Mouse (Mus musculus) limb, embryonic 11.5 days (tissue): ENCODE measurements around the gene Ica1. TPM values are rescaled to one million over a fixed set of nuclear protein-coding genes. Genes with fewer than 3 reads are reported as not detected.

Experiments
- ATAC-seq: fragments of 200-750 bp; cut with Nextera tagmentation; 2 replicates; pipeline ENCODE4 v1.8.0; 2017; ENCODE audit warnings: low read depth; ENCODE audit not compliant: insufficient number of reproducible peaks, low FRiP score, low TSS enrichment
- DNase-seq: peaks from one replicate; pipeline ENCODE4 v3.0.0-alpha.2; 2015; ENCODE audit warnings: low spot score
- H3K27ac ChIP-seq: fragments of 300-500 bp; sonication (generic); replicated peaks from 2 replicates; pipeline ENCODE4 v1.5.1; 2014; ENCODE audit warnings: low read depth, mild to moderate bottlenecking, low read length
- H3K27me3 ChIP-seq: fragments of 300-500 bp; sonication (generic); 2 replicates; pipeline ENCODE4 v1.6.1; 2014; ENCODE audit warnings: mild to moderate bottlenecking, low read length, mixed read lengths; ENCODE audit not compliant: control insufficient read depth, insufficient read depth
- H3K36me3 ChIP-seq: fragments of 300-500 bp; sonication (generic); 2 replicates; pipeline ENCODE4 v1.6.1; 2014; ENCODE audit warnings: mild to moderate bottlenecking, low read length, moderate library complexity, mixed read lengths; ENCODE audit not compliant: control insufficient read depth, insufficient read depth
- H3K4me1 ChIP-seq: fragments of 300-500 bp; sonication (generic); 2 replicates; pipeline ENCODE4 v1.6.1; 2014; ENCODE audit warnings: low read length, mixed read lengths; ENCODE audit not compliant: control insufficient read depth, insufficient read depth
- H3K4me2 ChIP-seq: fragments of 300-500 bp; sonication (generic); 2 replicates; pipeline ENCODE4 v1.6.1; 2014; ENCODE audit warnings: low read depth, mild to moderate bottlenecking, moderate library complexity; ENCODE audit not compliant: severe bottlenecking
- H3K4me3 ChIP-seq: fragments of 300-500 bp; sonication (generic); 2 replicates; pipeline ENCODE4 v1.5.1; 2014; ENCODE audit warnings: low read depth, low read length
- H3K9ac ChIP-seq: fragments of 300-500 bp; sonication (generic); 2 replicates; pipeline ENCODE4 v1.6.1; 2014; ENCODE audit warnings: mild to moderate bottlenecking, low read length
- H3K9me3 ChIP-seq: fragments of 300-500 bp; sonication (generic); 2 replicates; pipeline ENCODE4 v1.6.1; 2016; ENCODE audit warnings: low read length; ENCODE audit not compliant: control insufficient read depth
- WGBS: fragments of 180-500 bp; shearing (Covaris S2); extraction: QIAGEN DNeasy Blood & Tissue Kit; methylation state at CpG from one replicate; pipeline ENCODE4 v1.1.7; 2014; 5-methylcytosine and 5-hydroxymethylcytosine counted together
- polyA plus RNA-seq: library from polyadenylated mRNA; unstranded; fragments of >200 nt; fragmentation: Nextera tagmentation; extraction: Ambion mirVana; gene quantifications from 2 replicates; pipeline ENCODE4 v1.2.1, GENCODE M21; 2014

Ica1 gene
- polyA plus RNA-seq, 1 experiment from 2014 or later, result 17.5 TPM

DNA sequence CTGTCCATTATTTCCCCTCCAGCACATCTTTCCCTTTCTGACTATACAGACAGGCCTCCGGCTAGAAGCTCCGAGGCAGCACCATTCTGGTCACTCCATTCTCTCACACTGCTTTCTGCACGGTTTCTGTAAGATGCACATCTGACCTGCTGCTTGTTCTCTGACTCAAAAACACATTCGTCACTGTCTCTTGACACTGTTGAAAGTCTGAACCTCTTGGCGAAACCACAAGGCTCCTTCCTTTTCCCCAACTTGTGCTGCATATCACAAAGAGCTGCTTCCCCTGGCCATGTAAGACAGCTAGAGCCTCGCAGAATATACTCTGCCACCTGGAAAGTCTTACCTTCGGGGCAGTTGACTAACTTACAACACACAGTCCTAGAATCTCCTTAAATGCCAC lies 6.7 kb downstream of the Ica1 start:
- 83% methylated on average over 7 of the region's 7 CpGs for WGBS
- no peak for DNase-seq
- no peaks in the 10 kb centered on the region for H3K9me3 ChIP-seq
- H3K9ac ChIP-seq, result no peak overlapping the region
- H3K27me3 ChIP-seq, result no peaks in the 10 kb centered on the region
- no peaks in the 10 kb centered on the region for H3K36me3 ChIP-seq
- no peak overlapping the region for H3K27ac ChIP-seq
- no peak overlapping the region for H3K4me3 ChIP-seq
- H3K4me1 ChIP-seq, result no peaks in the 10 kb centered on the region
- H3K4me2 ChIP-seq, result no peak overlapping the region
- no peak for ATAC-seq

DNA sequence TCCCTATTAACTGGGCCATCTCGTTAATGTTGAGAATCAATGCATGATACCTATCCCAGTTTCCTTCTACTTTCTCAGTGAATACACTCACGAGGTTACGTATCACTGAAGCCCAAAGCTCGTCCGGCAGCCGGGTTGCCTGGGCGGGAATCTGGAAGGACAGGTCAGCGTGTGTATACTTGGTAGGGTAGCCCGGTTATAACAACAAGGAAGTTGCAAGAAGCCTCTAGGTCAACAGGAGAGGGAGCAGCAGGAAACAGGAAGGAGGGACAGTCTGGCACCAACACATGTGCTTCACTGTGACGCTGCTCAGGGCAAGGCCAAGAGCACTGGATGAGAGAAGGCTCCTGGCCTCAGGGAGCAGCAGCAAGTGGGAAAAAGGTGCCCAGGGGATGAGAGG lies 7.9 kb downstream of the Ica1 start:
- Histone ChIP-seq H3K36me3 (no peaks in the 10 kb centered on the region), H3K4me3 (no peak overlapping the region), H3K4me2 (no peak overlapping the region), H3K4me1 (no peaks in the 10 kb centered on the region), H3K9me3 (no peaks in the 10 kb centered on the region), H3K27ac (no peak overlapping the region), H3K27me3 (no peaks in the 10 kb centered on the region), H3K9ac (no peak overlapping the region)
- WGBS, result 73% methylated on average over 10 of the region's 10 CpGs
- DNase-seq (peak; percentile 25), ATAC-seq (no peak)

DNA sequence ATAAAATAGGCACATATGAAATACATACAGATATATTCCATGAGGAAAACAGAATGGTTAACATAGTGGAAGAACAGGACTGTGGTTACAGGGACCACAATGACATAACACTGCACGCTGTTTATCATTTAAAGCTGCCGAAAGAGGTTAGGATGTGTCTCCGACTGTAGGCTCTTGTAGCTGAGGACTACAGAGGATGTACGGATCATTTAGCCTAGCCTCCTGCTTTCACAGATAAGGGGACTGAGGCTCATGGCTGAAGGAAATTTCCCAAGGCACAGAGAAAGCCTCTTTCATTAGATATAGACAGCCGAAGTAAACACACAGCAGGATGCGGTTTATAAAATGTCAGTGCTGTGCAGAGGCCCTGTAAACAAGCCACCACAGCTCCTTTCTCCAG lies 8.5 kb downstream of the Ica1 start:
- ATAC-seq (no peak), DNase-seq (no peak)
- H3K9ac ChIP-seq, result no peak overlapping the region
- H3K4me2 ChIP-seq, result no peak overlapping the region
- no peaks in the 10 kb centered on the region for H3K4me1 ChIP-seq
- 67% methylated on average over 6 of the region's 6 CpGs for WGBS
- no peaks in the 10 kb centered on the region for H3K9me3 ChIP-seq
- no peak overlapping the region for H3K4me3 ChIP-seq
- H3K27ac ChIP-seq, result no peak overlapping the region
- no peaks in the 10 kb centered on the region for H3K27me3 ChIP-seq
- H3K36me3 ChIP-seq, result no peaks in the 10 kb centered on the region

DNA sequence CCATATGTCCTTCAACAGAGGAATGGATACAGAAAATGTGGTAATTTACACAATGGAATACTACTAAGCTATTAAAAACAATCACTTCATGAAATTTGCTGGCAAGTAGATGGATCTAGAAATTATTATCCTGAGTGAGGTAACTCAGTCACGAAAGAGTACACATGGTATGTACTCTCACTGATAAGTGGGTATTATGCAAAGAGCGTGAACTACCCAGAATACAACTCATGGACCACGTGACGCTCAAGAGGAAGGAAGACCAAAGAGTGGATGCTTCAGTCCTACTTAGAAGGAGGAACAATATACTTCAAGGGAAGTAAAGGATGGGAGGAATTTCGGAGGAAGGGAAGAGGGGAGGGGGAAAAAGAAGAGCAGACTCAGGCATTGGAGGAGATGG lies 11.6 kb downstream of the Ica1 start:
- WGBS, result 91% methylated on average over 5 of the region's 5 CpGs

DNA sequence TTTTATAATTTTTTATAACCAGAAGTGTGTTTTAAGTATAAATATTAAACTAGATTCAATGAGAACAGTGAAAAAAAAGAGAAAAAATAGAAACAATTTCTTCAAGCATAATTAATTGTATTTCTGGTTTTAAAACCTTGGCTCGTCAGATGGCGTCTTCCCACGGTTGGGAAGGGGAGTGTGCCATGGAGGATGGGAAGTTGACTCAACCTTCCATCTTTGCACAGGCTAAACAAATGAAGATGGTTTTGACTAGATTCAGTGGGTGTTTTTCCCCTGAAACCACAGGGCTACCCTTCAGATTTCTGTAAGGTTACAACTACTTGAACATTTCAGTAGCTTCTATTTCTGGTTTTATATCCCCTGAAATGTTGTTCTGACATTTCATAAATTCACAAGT lies 12.5 kb downstream of the Ica1 start:
- no peaks in the 10 kb centered on the region for H3K4me1 ChIP-seq
- H3K4me3 ChIP-seq, result no peak overlapping the region
- no peak overlapping the region for H3K4me2 ChIP-seq
- ATAC-seq (no peak), DNase-seq (no peak)
- no peaks in the 10 kb centered on the region for H3K36me3 ChIP-seq
- H3K27ac ChIP-seq, result no peak overlapping the region
- no peaks in the 10 kb centered on the region for H3K27me3 ChIP-seq
- 96% methylated on average over 3 of the region's 3 CpGs for WGBS
- H3K9me3 ChIP-seq, result no peaks in the 10 kb centered on the region
- H3K9ac ChIP-seq, result no peak overlapping the region

More for the DNA sequence above, 11.6 kb downstream of the Ica1 start:
- H3K36me3 ChIP-seq, result no peaks in the 10 kb centered on the region
- no peak overlapping the region for H3K4me3 ChIP-seq
- no peak overlapping the region for H3K27ac ChIP-seq
- no peak overlapping the region for H3K4me2 ChIP-seq
- H3K9ac ChIP-seq, result no peak overlapping the region
- ATAC-seq, result no peak
- H3K4me1 ChIP-seq, result no peaks in the 10 kb centered on the region
- H3K9me3 ChIP-seq, result no peaks in the 10 kb centered on the region
- DNase-seq, result no peak
- no peaks in the 10 kb centered on the region for H3K27me3 ChIP-seq

DNA sequence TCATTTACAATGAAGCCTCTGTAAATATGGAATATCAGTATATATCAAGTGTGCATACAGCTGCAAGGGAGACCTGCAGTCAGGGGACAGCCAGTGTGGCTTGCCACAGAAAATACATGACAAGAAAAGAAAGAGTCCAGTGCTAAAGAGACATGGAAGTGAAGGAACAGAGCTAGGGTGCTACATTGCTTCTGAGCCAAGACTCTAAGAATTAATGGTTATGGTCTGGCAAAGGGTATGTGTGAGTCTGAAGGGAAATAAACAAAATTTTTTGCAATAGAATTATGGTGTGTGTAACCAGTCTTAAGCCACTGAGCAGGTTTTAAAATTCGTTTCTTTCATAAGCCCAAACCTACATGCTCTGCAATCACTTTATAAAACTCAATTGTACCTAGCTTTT lies 13.2 kb downstream of the Ica1 start:
- no peaks in the 10 kb centered on the region for H3K4me1 ChIP-seq
- WGBS, result 50% methylated on average over 1 of the region's 1 CpGs
- DNase-seq (no peak), ATAC-seq (no peak)
- H3K27me3 ChIP-seq, result no peaks in the 10 kb centered on the region
- no peak overlapping the region for H3K4me2 ChIP-seq
- no peak overlapping the region for H3K4me3 ChIP-seq
- H3K9ac ChIP-seq, result no peak overlapping the region
- no peaks in the 10 kb centered on the region for H3K36me3 ChIP-seq
- no peaks in the 10 kb centered on the region for H3K9me3 ChIP-seq
- H3K27ac ChIP-seq, result no peak overlapping the region

DNA sequence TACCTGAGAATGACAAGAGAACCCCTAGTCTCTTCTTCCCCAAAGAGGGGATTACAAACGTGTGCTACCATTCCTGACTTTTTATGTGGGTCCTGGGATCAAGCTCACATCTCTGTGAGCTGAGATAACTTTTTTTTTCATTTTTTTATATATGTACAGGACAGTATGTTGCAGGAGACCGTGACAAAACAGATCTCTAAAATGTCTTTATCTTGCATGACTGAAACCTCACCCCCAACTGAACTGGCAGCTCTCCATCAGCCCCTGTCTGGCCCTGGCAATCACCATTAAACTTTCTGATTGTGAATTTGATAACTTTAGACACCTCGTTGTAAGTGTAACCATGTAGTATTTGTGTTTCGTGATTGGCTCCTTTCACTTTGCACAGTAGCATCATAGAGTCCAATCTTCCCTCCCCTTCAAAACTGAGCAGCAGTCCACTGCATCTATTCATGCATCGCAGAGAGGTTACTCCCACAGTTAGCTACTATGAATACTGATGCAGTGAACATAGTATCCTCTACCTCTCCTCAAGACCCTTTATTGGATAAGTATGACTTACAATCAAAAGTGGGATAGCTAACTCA lies 17.5 kb downstream of the Ica1 start:
- Histone ChIP-seq H3K36me3 (no peaks in the 10 kb centered on the region), H3K27me3 (no peaks in the 10 kb centered on the region), H3K9ac (no peak overlapping the region), H3K27ac (no peak overlapping the region), H3K4me3 (no peak overlapping the region), H3K4me1 (no peaks in the 10 kb centered on the region), H3K9me3 (no peaks in the 10 kb centered on the region), H3K4me2 (no peak overlapping the region)
- ATAC-seq, result no peak
- 78% methylated on average over 5 of the region's 5 CpGs for WGBS
- DNase-seq, result no peak

DNA sequence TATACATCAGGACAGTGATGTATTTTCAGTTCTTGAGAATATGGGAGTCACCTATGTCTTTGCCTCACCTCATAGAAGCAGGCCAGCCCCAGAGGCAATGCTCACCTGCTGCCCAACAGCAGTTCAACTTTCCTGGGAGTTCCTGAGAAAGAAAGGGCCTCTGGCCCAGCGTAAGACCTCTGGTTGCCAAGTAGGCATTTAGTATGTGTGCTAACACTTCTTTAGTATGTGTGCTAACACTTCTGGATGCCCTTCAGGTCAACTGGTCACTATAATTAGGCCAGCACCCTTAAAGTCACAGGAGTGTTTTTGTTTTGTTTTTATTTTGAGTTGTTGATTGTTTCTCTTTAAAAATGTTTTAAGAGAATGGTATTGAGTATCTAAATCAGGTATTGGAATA lies 18.4 kb downstream of the Ica1 start:
- no peak overlapping the region for H3K27ac ChIP-seq
- H3K4me3 ChIP-seq, result no peak overlapping the region
- DNase-seq (no peak), ATAC-seq (no peak)
- H3K4me1 ChIP-seq, result no peaks in the 10 kb centered on the region
- H3K9ac ChIP-seq, result no peak overlapping the region
- H3K9me3 ChIP-seq, result no peaks in the 10 kb centered on the region
- no peaks in the 10 kb centered on the region for H3K27me3 ChIP-seq
- H3K36me3 ChIP-seq, result no peaks in the 10 kb centered on the region
- 60% methylated on average over 1 of the region's 1 CpGs for WGBS
- no peak overlapping the region for H3K4me2 ChIP-seq

DNA sequence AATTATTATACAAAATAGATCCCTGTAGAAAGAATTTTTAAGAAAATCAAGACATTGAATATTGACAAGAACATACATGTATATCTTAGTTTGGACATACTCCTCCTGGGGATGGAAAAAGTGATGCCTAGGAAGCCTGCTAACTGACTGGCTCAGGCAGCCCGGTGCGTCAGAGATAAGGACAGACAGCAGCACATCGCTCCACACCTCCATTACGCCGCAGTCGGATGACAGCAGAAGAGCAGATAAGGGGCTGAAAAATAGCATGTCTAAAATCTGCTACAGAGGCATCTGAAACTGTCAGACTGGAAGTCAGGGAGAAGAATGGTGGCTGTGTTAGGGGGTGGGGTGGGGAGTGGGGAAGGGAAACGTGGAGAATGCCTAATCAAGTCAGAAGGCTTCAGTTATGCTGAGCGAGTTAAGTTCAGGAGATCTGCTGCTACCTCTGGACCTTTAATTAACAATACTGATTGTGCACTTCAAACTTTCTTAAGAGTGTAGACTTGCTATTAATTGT lies 22.5 kb downstream of the Ica1 start:
- no peak overlapping the region for H3K4me3 ChIP-seq
- H3K27ac ChIP-seq, result no peak overlapping the region
- H3K9ac ChIP-seq, result no peak overlapping the region
- no peaks in the 10 kb centered on the region for H3K4me1 ChIP-seq
- H3K36me3 ChIP-seq, result no peaks in the 10 kb centered on the region
- no peak overlapping the region for H3K4me2 ChIP-seq
- H3K9me3 ChIP-seq, result no peaks in the 10 kb centered on the region
- ATAC-seq (no peak), DNase-seq (no peak)
- 67% methylated on average over 8 of the region's 8 CpGs for WGBS
- H3K27me3 ChIP-seq, result no peaks in the 10 kb centered on the region
